Mouse (Mus musculus) forebrain, postnatal 0 days (tissue): ENCODE measurements at regions not wholly inside any gene's neighbourhood (a gene's known extent, or its start where the extent isn't known, plus 50 kb on each side); places are given as distances from the start of the nearest gene placed in this dataset.

ENCODE experiments used
- ATAC-seq: fragments of 200-750 bp; cut with Nextera tagmentation; 2 replicates; pipeline ENCODE4 v1.8.0; 2017; ENCODE audit warnings: mild to moderate bottlenecking, moderate library complexity
- DNase-seq: peaks from one replicate; pipeline ENCODE4 v3.0.0-alpha.2; 2015
- H3K27ac ChIP-seq: fragments of 300-500 bp; sonication (generic); 2 replicates; pipeline ENCODE4 v1.5.1; 2014; ENCODE audit warnings: low read depth, mild to moderate bottlenecking, antibody characterized with exemption, low read length, moderate library complexity, mixed read lengths
- H3K27me3 ChIP-seq: fragments of 300-500 bp; sonication (generic); 2 replicates; pipeline ENCODE4 v1.6.1; 2014; ENCODE audit warnings: mild to moderate bottlenecking, low read length, mixed read lengths; ENCODE audit not compliant: insufficient read depth
- H3K36me3 ChIP-seq: fragments of 300-500 bp; sonication (generic); 2 replicates; pipeline ENCODE4 v1.6.1; 2014; ENCODE audit warnings: mild to moderate bottlenecking, moderate library complexity; ENCODE audit not compliant: insufficient read depth
- H3K4me1 ChIP-seq: fragments of 300-500 bp; sonication (generic); 2 replicates; pipeline ENCODE4 v1.6.1; 2014; ENCODE audit warnings: antibody characterized with exemption; ENCODE audit not compliant: insufficient read depth
- H3K4me2 ChIP-seq: fragments of 300-500 bp; sonication (generic); 2 replicates; pipeline ENCODE4 v1.6.1; 2014; ENCODE audit warnings: low read depth, mild to moderate bottlenecking, moderate library complexity
- H3K4me3 ChIP-seq: fragments of 300-500 bp; sonication (generic); 2 replicates; pipeline ENCODE4 v1.5.1; 2014; ENCODE audit warnings: low read depth, low read length, mixed read lengths
- H3K9ac ChIP-seq: fragments of 300-500 bp; sonication (generic); 2 replicates; pipeline ENCODE4 v1.6.1; 2014; ENCODE audit warnings: mild to moderate bottlenecking
- H3K9me3 ChIP-seq: fragments of 300-500 bp; sonication (generic); 2 replicates; pipeline ENCODE4 v1.6.1; 2016; ENCODE audit warnings: low read length
- CTCF ChIP-seq: sonication (generic); IDR thresholded peaks from 2 replicates; pipeline ENCODE4 v1.5.1; 2016; ENCODE audit warnings: antibody characterized with exemption, control low read depth, low read depth
- WGBS: fragments of 180-500 bp; shearing (Covaris S2); extraction: QIAGEN DNeasy Blood & Tissue Kit; methylation state at CpG from one replicate; pipeline ENCODE4 v1.1.7; 2014; 5-methylcytosine and 5-hydroxymethylcytosine counted together

DNA sequence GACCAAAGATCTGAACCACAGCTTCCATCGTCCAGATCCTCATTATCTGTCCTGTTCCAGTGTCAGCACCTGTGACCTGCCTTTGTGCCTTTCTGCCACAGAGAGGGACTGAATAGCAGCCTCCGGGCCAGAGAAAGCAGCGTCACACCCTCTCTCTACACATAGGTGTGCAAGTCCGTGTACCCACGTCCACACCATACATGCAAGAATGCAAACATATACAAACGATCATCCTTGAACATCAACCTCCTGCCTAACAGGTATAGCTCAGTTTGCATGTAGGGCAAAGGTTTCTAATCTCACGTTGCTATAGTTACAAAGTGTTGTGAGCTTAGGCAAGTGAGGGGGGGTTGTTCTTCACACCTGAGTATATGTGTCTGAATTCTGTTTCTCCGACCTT lies 288.9 kb upstream of the 4931429L15Rik start:
- Histone ChIP-seq H3K9me3 (no peaks in the 10 kb centered on the region), H3K27me3 (no peaks in the 10 kb centered on the region), H3K4me3 (no peak overlapping the region), H3K27ac (peak overlapping the region; percentile 9; the same call in 1 of the 2 replicates), H3K4me2 (no peak overlapping the region), H3K4me1 (peaks cover 7% of the 10 kb centered on the region), H3K36me3 (no peaks in the 10 kb centered on the region), H3K9ac (no peak overlapping the region)
- TF ChIP-seq CTCF = no peak
- DNase-seq (no peak), ATAC-seq (no peak)
- WGBS = 83% methylated on average over 8 of the region's 8 CpGs

GRCm38 (mm10) chr9:46600803-46601202 lies 281.0 kb upstream of the 4931429L15Rik start:
- TF ChIP-seq CTCF = no peak
- H3K36me3 ChIP-seq = no peaks in the 10 kb centered on the region
- no peak overlapping the region for H3K9ac ChIP-seq
- H3K27me3 ChIP-seq = no peaks in the 10 kb centered on the region
- no peaks in the 10 kb centered on the region for H3K9me3 ChIP-seq
- ATAC-seq = no peak
- peaks cover 14% of the 10 kb centered on the region; the same call in 1 of the 2 replicates for H3K4me1 ChIP-seq
- no peak overlapping the region for H3K27ac ChIP-seq
- no peak overlapping the region for H3K4me3 ChIP-seq
- no peak for DNase-seq
- WGBS = 77% methylated on average over 9 of the region's 9 CpGs
- H3K4me2 ChIP-seq = no peak overlapping the region

DNA sequence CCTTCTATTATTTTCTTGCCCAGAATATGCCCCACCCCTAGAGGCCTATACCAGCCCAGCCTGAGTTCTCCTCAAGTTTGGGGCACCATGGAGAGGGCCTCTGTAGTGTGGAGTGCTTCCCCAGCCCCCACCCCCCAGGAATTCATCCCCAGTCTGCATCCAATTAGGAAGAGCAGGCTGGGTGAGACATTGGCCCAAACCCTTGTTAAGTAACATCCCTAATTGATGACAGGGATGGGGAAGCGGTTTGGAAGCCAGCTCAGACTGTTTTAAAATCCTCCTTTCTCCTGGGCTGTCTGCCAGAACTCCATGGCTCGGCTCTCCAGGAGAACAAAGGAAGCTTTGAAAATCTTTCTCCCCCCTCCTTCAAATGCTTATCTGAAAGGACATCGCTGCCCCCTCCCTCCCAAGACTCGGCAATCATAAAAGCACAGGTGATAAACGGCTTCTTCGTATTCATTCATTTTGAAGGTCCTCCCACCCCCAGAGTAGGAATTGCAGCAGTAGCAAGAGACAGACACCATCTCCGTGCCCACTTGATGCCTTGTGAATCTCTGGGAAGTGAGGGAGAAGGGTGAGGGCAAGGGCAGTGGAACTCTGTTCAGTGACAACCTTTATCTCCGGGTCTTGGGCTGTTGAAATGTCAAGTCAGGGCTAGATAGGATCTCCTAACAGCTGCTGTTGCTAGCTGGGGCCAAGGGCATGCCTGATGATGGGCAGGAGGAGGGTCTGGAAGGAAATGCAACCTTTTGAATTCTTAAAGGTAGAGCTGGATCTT lies 280.3 kb upstream of the 4931429L15Rik start:
- peak; percentile 84 for ATAC-seq
- 7% methylated on average over 8 of the region's 8 CpGs for WGBS
- Histone ChIP-seq H3K4me2 (no peak overlapping the region), H3K4me3 (no peak overlapping the region), H3K9me3 (no peaks in the 10 kb centered on the region), H3K9ac (peak overlapping the region; percentile 2; the same call in 1 of the 2 replicates), H3K4me1 (peaks cover 14% of the 10 kb centered on the region; the same call in 1 of the 2 replicates), H3K36me3 (no peaks in the 10 kb centered on the region), H3K27me3 (no peaks in the 10 kb centered on the region), H3K27ac (peak overlapping the region; percentile 17)
- DNase-seq = peak; percentile 86
- TF ChIP-seq CTCF = no peak

- H3K27me3 ChIP-seq = no peaks in the 10 kb centered on the region
- DNase-seq (no peak), ATAC-seq (no peak)
- TF ChIP-seq CTCF = no peak
- H3K27ac ChIP-seq = no peak overlapping the region
- no peak overlapping the region for H3K9ac ChIP-seq
- H3K9me3 ChIP-seq = no peaks in the 10 kb centered on the region
- 86% methylated on average over 6 of the region's 6 CpGs for WGBS
- H3K4me2 ChIP-seq = no peak overlapping the region
- H3K4me3 ChIP-seq = no peak overlapping the region
- peaks cover 14% of the 10 kb centered on the region; the same call in 1 of the 2 replicates for H3K4me1 ChIP-seq
- no peaks in the 10 kb centered on the region for H3K36me3 ChIP-seq
Observed at GRCm38 (mm10) chr9:46598518-46598917, 278.7 kb upstream of the 4931429L15Rik start.

DNA sequence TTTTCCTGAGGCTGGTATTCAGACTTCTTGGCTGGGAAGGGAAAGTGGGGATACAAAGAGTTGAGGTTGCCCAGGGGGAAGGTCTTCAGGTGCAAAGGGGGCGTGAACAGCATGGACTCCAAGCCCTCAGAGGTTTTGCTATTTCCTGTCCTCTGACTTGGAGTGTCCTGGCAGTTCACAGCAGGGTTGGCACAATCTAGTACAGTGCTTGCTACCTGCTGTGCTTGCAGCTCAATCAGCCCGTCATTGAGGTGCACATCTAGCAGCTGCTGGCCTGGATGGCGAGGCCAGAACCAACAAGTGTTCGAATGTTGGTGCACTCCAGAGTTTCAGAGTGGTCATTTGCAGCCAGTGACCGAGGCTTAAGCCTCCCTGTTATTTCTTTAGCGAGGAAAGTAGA lies 273.7 kb upstream of the 4931429L15Rik start:
- no peaks in the 10 kb centered on the region for H3K36me3 ChIP-seq
- H3K9ac ChIP-seq = no peak overlapping the region
- DNase-seq (no peak), ATAC-seq (no peak)
- TF ChIP-seq CTCF = no peak
- no peaks in the 10 kb centered on the region for H3K4me1 ChIP-seq
- 79% methylated on average over 6 of the region's 6 CpGs for WGBS
- no peaks in the 10 kb centered on the region for H3K9me3 ChIP-seq
- no peaks in the 10 kb centered on the region for H3K27me3 ChIP-seq
- no peak overlapping the region for H3K27ac ChIP-seq
- no peak overlapping the region for H3K4me3 ChIP-seq
- H3K4me2 ChIP-seq = no peak overlapping the region

DNA sequence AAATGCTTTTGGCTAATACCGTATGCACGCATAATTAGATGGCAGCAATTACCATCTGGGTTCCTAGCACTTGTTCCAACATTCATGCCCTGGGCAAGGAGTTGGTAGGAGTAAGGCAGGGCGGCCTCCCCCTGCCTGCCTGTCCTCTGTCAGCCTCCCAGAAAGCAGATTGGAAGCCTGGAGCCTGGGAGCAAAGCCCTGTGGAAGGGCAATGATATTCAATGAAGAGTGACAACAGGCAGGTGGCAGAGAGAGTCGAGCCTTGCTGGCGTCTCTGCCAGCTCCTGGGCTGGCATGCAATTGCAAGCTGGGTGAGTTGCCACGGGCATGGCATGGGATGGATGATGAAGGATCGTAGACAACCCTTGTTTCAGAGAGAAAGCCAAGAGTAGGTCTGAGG lies 273.1 kb upstream of the 4931429L15Rik start:
- 51% methylated on average over 7 of the region's 7 CpGs for whole genome bisulfite sequencing
- Histone ChIP-seq H3K27me3 (no peaks in the 10 kb centered on the region), H3K36me3 (no peaks in the 10 kb centered on the region), H3K9ac (no peak overlapping the region), H3K4me3 (no peak overlapping the region), H3K4me2 (no peak overlapping the region), H3K4me1 (no peaks in the 10 kb centered on the region), H3K9me3 (no peaks in the 10 kb centered on the region), H3K27ac (no peak overlapping the region)
- ATAC-seq (peak; percentile 91), DNase-seq (peak; percentile 48)
- TF ChIP-seq CTCF = no peak

DNA sequence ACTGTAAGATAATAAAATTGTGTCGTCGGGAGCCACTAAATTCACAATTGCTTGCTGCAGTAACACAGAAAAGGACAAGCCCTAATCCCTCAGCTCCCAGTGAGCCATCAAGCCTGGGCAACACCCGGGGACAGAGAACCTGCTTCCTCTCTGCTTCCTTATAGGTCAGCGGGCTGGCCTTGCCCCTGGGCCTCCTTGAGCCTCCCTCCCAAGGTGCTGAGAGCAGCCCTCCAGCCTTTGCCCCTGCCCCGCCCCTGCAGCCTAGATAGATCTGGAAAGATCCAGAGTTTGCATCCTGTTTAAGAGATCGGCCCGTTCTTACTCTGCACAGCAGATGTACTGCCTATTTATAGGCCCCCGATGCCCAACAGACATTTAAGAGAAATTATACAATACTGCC lies 267.0 kb upstream of the 4931429L15Rik start:
- TF ChIP-seq CTCF = no peak
- no peaks in the 10 kb centered on the region for H3K27me3 ChIP-seq
- no peak for DNase-seq
- WGBS = 75% methylated on average over 8 of the region's 8 CpGs
- H3K4me1 ChIP-seq = no peaks in the 10 kb centered on the region
- no peaks in the 10 kb centered on the region for H3K36me3 ChIP-seq
- ATAC-seq = no peak
- H3K4me2 ChIP-seq = no peak overlapping the region
- no peak overlapping the region for H3K4me3 ChIP-seq
- H3K27ac ChIP-seq = no peak overlapping the region
- no peaks in the 10 kb centered on the region for H3K9me3 ChIP-seq
- no peak overlapping the region for H3K9ac ChIP-seq
